ENCODE assay signal across 8 mouse cellular contexts in the genomic region with DNA sequence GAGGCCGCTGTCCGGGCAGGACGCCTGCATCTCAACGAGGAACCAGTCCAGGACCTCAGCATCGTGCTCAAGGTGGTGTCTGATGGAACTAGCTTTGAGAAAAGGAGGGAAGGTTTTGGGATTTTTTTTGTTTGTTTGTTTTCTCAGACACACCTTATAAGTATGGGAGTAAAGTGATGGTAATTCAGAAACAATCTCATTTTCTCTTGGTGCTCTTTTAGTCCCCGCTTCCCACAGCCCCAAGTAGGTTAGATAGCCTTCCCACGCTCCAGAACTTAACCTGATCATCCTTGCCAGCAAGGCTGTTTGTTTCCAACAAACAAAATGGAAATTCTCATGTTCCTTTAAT. TPM values are rescaled to one million over a fixed set of nuclear protein-coding genes. Genes with fewer than 3 reads are reported as not detected.
DNase-seq lines count a peak whose midpoint lies in the region; ATAC-seq and TF ChIP-seq lines count a peak whose summit lies in the region.

No protein-coding gene starts in this region.

- WGBS in heart, postnatal 0 days, result 9% methylated on average over 7 of the region's 7 CpGs
- 22% methylated on average over 7 of the region's 7 CpGs for WGBS in macrophage (ENCODE audit: missing documents)

- peaks cover 36% of the 10 kb centered on the region for H3K4me1 ChIP-seq in E14TG2a.4 (replicated peaks; ENCODE audit: low read depth, low read length)
- H3K4me1 ChIP-seq in heart, postnatal 0 days (ENCODE audit: control insufficient read depth, insufficient read depth), result 0 out of 2 replicates have a peak, but pooled peaks cover 7% of the 10 kb centered on the region

- H3K36me3 ChIP-seq in E14TG2a.4 (ENCODE audit: insufficient read depth, low read length) (peaks cover 38% of the 10 kb centered on the region), macrophage (ENCODE audit: inconsistent target) (peaks cover 16% of the 10 kb centered on the region)
- H3K36me3 ChIP-seq in heart, postnatal 0 days (replicated peaks; ENCODE audit: control insufficient read depth, insufficient read depth, low read length), result peaks cover 27% of the 10 kb centered on the region

- no peak for TF ChIP-seq EP300 in heart, postnatal 0 days (IDR thresholded peaks at IDR 0.05; ENCODE audit: low read depth)

- H3K9ac ChIP-seq in heart, postnatal 0 days (replicated peaks; ENCODE audit: low read depth, low read length), result peak overlapping the region; percentile 71

- no peak for TF ChIP-seq CTCF in E14TG2a.4 (conservative IDR thresholded peaks at IDR 0.05; ENCODE audit: low read length)
- TF ChIP-seq CTCF in heart, postnatal 0 days (IDR thresholded peaks at IDR 0.05; ENCODE audit: low read depth), result no peak

- no peaks in the 10 kb centered on the region for H3K79me2 ChIP-seq in macrophage (ENCODE audit: inconsistent target)

- no peaks in the 10 kb centered on the region for H3K9me3 ChIP-seq in E14TG2a.4 (ENCODE audit: low read length)
- no peaks in the 10 kb centered on the region for H3K9me3 ChIP-seq in heart, postnatal 0 days (replicated peaks; ENCODE audit: control insufficient read depth, low read length)

- peak; percentile 63 for DNase-seq in heart, adult 11 months
- no peak for DNase-seq in heart, postnatal 4 days
- DNase-seq in heart, postnatal 0 days (ENCODE audit: low spot score), result no peak
- no peak for DNase-seq in adrenal gland, postnatal 14 days
- DNase-seq in cerebellum, postnatal 14 days, result no peak
- no peak for DNase-seq in right cerebral cortex, adult 18-20 months

- H3K4me2 ChIP-seq in heart, postnatal 0 days (ENCODE audit: low read depth, low read length), result peak overlapping the region; percentile 91

- H3K27me3 ChIP-seq in E14TG2a.4 (ENCODE audit: insufficient read depth, low read length), result peaks cover 7% of the 10 kb centered on the region
- H3K27me3 ChIP-seq in heart, postnatal 0 days (ENCODE audit: control insufficient read depth, insufficient read depth, low read length), result no peaks in the 10 kb centered on the region

- no peak for ATAC-seq in heart, postnatal 0 days (ENCODE audit: insufficient read depth, low read depth)

- H3K27ac ChIP-seq in heart, postnatal 0 days (ENCODE audit: low read depth), result peak overlapping the region; percentile 89
- H3K27ac ChIP-seq in macrophage, result no peak overlapping the region

- H3K4me3 ChIP-seq in E14TG2a.4 (replicated peaks; ENCODE audit: low read length) (peak overlapping the region; percentile 98), macrophage (ENCODE audit: inconsistent target) (peak overlapping the region; percentile 65)
- H3K4me3 ChIP-seq in heart, postnatal 0 days (ENCODE audit: low read depth, low read length), result peak overlapping the region; percentile 88

RNA-seq across cellular contexts. Expression of gene Rpusd2, which starts 0.8 kb away (rescaled TPM):
- 1 to 10 TPM; 6.0 to 7.0 TPM for total RNA-seq in heart, postnatal 4 days (2021)
- 8.8 and 14.3 TPM in 2 replicates for total RNA-seq in heart, postnatal 0 days (2014; rRNA removed; ENCODE audit: low replicate concordance)
- 2.6 and 3.3 TPM in 2 replicates for polyA plus RNA-seq in heart, postnatal 0 days (2015; fragmentation: Nextera tagmentation; extraction: Ambion mirVana)
- 1 to 10 TPM in 15 of 26 experiments, under 1 TPM in 11; 0.21 to 8.1 (median 1.5) TPM for total RNA-seq in macrophage (2018; cell fraction: chromatin; rRNA removed)
- total RNA-seq in macrophage (2018; cell fraction: cytosol; rRNA removed), result 1 to 10 TPM in 23 of 26 experiments, under 1 TPM in 3; 0.48 to 5.9 (median 3.3) TPM
- total RNA-seq in macrophage (2018; cell fraction: nucleus; rRNA removed), result 1 to 10 TPM in 18 of 26 experiments, under 1 TPM in 8; 0.36 to 7.6 (median 1.3) TPM
- polyA plus RNA-seq in macrophage (2018), result 1.7 to 3.6 TPM (median 2.4 TPM) in 3 replicates
- 4.6 and 5.7 TPM in 2 replicates for total RNA-seq in adrenal gland, postnatal 14 days (2021)

RNA-seq across cellular contexts. Expression of gene Ccdc32, which starts 6.2 kb away (rescaled TPM):
- total RNA-seq in heart, postnatal 4 days (2021), result 10 to 100 TPM; 11.6 to 14.6 TPM
- 14.7 and 19.1 TPM in 2 replicates for total RNA-seq in heart, postnatal 0 days (2014; rRNA removed; ENCODE audit: low replicate concordance)
- 20.7 and 21.1 TPM in 2 replicates for polyA plus RNA-seq in heart, postnatal 0 days (2015; fragmentation: Nextera tagmentation; extraction: Ambion mirVana)
- total RNA-seq in macrophage (2018; cell fraction: chromatin; rRNA removed), result 10 to 100 TPM in 9 of 26 experiments, 1 to 10 TPM in 17; 2.5 to 17.9 (median 7.4) TPM
- total RNA-seq in macrophage (2018; cell fraction: cytosol; rRNA removed), result 10 to 100 TPM; 12.2 to 27.6 (median 18.7) TPM
- 10 to 100 TPM in 8 of 26 experiments, 1 to 10 TPM in 18; 3.0 to 18.4 (median 7.1) TPM for total RNA-seq in macrophage (2018; cell fraction: nucleus; rRNA removed)
- 22.4 to 25.3 TPM (median 25.0 TPM) in 3 replicates for polyA plus RNA-seq in macrophage (2018)
- 14.8 and 16.9 TPM in 2 replicates for total RNA-seq in adrenal gland, postnatal 14 days (2021)

RNA-seq across cellular contexts. Expression of gene Knl1, which starts 11.5 kb away (rescaled TPM):
- total RNA-seq in heart, postnatal 4 days (2021), result 10 to 100 TPM; 21.2 to 21.3 TPM
- 9.1 and 50.5 TPM in 2 replicates for total RNA-seq in heart, postnatal 0 days (2014; rRNA removed; ENCODE audit: low replicate concordance)
- 12.6 and 14.5 TPM in 2 replicates for polyA plus RNA-seq in heart, postnatal 0 days (2015; fragmentation: Nextera tagmentation; extraction: Ambion mirVana)
- total RNA-seq in macrophage (2018; cell fraction: chromatin; rRNA removed), result 10 to 100 TPM in 8 of 26 experiments, 1 to 10 TPM in 17, under 1 TPM in 1; 0.62 to 31.1 (median 4.8) TPM
- 1 to 10 TPM in 14 of 26 experiments, under 1 TPM in 12; 0.35 to 3.9 (median 1.1) TPM for total RNA-seq in macrophage (2018; cell fraction: cytosol; rRNA removed)
- 10 to 100 TPM in 1 of 26 experiments, 1 to 10 TPM in 23, under 1 TPM in 2; 0.81 to 16.5 (median 2.5) TPM for total RNA-seq in macrophage (2018; cell fraction: nucleus; rRNA removed)
- polyA plus RNA-seq in macrophage (2018), result 0.27 to 2.3 TPM (median 1.2 TPM) in 3 replicates
- total RNA-seq in adrenal gland, postnatal 14 days (2021), result 8.1 and 8.3 TPM in 2 replicates
